Mouse (Mus musculus): ENCODE results near the gene Rhbdl1.

Gene Rhbdl1

GRCm38 (mm10) chr17:25837076-25837410 lies at the start of gene Rhbdl1:
TSS of gene Rhbdl1 (minus strand) at chr17:25837295.
- DNase-seq (ENCODE audit: low spot score): peak; percentile 69

DNA sequence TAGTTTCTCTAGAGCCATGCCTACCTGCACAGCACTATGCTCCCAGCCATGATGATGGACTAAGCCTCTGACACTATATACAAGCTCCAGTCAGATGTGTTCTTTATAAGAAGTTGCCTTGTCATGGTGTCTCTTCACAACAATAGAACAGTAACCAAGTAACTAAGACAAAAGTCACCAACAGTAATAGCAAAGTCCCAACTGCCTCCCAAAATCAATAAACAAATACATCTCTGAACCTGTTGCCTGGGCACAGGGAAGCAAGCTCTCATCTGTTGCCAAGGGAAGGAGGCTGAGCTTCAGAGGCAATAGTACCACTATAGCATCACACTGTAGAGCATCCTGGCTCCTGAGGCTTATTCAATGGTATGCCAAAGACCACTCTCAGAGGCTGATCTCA lies 49.7 kb upstream of the Rhbdl1 start:
- DNase-seq (ENCODE audit: low spot score): no peak

- DNase-seq (ENCODE audit: low spot score): no peak
Observed at GRCm38 (mm10) chr17:25885636-25886035, 48.5 kb upstream of the Rhbdl1 start.

DNA sequence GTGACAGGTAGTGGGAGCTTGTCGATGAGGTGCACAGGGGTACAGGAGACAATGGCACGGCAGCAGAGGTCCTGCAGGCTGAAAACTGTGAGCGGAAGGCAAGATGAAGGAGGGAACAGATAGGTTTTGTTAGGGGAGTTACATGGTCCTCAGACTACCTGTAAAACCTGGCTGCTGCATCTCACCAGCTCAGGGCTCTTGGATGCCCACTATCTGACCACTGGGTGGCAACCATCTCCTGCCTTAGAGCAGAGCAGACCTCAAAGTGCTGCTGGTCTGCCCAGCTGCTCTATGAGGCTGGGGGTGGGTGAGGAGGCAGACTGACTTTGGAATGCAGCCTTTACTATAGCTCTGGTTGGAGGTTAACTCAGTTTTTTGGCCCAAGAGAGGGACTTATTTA lies 46.7 kb upstream of the Rhbdl1 start:
- DNase-seq (ENCODE audit: low spot score): no peak

DNA sequence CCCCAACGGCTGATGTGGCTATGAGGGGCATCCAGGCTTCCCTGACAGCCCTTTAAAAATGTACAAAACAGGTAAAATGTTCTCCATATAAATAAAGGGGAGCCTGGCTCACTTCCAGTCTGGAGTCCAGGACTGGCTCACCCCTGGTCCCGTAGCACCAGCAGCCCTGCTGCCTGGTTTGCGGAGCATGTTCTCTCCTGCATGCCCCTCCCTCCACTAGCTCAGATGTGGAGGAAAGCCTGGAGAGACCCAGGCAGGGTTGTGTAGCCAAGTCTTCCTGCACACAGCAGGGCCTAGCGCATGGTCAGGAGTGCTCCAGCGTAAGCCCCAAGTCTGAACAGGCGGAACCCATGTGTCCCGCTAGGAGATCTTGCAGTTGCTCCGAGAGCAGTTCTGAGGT lies 46.2 kb upstream of the Rhbdl1 start:
- DNase-seq (ENCODE audit: low spot score): no peak

GRCm38 (mm10) chr17:25882306-25882705 lies 45.2 kb upstream of the Rhbdl1 start:
- no peak for DNase-seq (ENCODE audit: low spot score)

DNA sequence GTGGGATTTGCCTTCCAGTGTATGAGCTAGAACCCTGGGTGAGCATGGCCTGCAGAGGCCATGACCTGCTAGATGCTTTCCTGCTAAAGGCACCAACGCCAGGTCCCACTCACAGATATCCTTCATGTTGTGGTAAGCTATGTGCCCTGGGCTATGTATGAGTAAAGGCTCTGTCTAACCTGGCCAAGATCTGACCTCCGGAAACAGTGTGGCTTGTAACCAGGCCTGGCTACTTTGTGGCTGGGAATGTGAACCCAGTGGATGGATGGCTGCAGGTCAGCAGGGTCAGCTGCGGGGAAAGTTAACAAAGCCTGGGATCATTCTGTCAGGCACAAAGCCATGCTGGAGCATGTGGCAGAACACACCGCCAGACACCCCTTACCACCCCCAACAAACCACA lies 44.6 kb upstream of the Rhbdl1 start:
- DNase-seq (ENCODE audit: low spot score): peak; percentile 57

DNA sequence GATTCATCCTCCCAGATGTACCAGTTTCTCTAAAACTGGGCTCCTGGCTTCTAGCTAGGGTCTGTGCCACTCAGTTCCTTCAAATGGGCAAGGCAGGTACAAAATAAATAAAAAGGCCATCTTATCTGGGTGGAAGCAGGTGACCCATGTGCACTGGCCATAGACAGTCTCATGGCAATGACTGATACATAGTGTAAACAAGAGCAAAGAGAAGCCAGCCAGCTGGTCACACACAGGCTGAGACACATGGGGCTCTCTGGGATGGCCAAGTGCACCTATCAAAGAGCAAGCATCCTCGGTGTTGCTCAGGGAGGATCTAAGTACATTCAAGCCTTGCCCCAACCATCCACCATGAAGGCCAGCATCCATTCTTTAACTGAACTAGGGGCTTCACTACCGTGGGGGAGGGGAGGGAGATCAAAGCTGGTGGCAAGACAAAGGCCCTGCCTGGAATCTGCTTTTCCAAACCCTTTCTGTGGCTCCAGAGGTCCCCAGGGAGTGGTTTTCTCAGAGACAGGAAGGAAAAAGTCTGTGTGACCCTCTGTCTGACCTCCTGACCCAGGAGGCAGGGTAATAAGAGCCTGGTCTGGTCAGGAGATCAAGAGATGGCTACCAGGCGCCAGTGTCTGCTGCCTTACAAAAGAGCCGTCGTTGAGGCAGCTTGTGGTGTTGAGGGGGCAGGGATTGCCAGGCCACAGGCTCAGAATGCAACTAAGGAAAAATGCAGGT lies 44.0 kb upstream of the Rhbdl1 start:
- DNase-seq (ENCODE audit: low spot score): peak; percentile 81

- DNase-seq (ENCODE audit: low spot score): peak; percentile 77
Observed at GRCm38 (mm10) chr17:25880196-25880910, 43.3 kb upstream of the Rhbdl1 start, which contains the start of gene Wfikkn1. TSS of gene Wfikkn1 (minus strand) at chr17:25880858.

GRCm38 (mm10) chr17:25879750-25880149 lies 42.7 kb upstream of the Rhbdl1 start:
- no peak for DNase-seq (ENCODE audit: low spot score)

GRCm38 (mm10) chr17:25879261-25879660 lies 42.2 kb upstream of the Rhbdl1 start:
- no peak for DNase-seq (ENCODE audit: low spot score)

GRCm38 (mm10) chr17:25878611-25879180 lies 41.6 kb upstream of the Rhbdl1 start:
- DNase-seq (ENCODE audit: low spot score): no peak

GRCm38 (mm10) chr17:25877741-25878610 lies 40.9 kb upstream of the Rhbdl1 start:
- DNase-seq (ENCODE audit: low spot score): no peak

DNA sequence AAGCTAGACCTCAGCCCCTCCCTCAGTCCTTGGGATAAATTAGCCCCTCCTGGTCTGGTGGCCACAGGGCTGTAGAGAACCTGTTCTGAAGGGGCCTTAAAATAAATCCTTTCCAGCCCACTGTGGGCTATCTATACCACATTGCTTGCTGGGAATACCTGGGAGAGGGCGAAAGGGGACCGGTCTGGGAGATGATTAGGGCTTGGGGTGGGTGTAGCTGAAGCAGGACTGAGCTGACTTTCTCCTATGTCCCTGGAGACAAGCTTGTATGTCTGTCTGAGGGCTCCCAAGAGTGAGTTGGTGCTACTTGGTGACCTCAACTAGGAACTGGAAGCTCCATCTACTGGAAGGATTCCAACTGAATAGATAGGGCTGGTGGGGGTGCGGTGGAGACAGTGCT lies 39.9 kb upstream of the Rhbdl1 start:
- no peak for DNase-seq (ENCODE audit: low spot score)

DNA sequence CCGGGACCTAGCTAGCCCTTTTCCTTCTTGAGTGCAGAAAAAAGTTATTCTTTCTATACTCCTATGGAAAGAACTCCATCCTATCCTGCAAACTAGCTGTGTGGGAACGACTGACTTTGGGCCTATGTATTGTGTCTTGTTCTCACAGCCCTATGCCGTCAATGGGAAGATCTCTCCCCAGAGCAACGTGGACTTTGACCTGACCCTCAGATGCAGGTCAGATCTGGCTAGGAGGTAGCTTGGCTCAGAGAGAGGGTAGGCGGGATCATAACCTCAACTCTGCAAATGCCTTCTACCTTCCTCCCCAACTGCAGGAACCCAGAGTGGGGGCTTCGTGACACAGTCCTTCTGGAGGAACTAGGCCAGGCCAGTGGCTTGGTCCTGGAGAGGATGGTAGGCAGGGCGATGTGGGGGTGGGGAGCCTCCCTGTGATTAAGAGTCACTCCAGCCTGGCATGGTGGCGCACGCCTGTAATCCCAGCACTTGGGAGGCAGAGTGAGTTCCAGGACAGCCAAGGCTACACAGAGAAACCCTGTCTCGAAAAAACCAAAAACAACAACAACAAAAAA lies 39.3 kb upstream of the Rhbdl1 start:
- peak; percentile 76 for DNase-seq (ENCODE audit: low spot score)

DNA sequence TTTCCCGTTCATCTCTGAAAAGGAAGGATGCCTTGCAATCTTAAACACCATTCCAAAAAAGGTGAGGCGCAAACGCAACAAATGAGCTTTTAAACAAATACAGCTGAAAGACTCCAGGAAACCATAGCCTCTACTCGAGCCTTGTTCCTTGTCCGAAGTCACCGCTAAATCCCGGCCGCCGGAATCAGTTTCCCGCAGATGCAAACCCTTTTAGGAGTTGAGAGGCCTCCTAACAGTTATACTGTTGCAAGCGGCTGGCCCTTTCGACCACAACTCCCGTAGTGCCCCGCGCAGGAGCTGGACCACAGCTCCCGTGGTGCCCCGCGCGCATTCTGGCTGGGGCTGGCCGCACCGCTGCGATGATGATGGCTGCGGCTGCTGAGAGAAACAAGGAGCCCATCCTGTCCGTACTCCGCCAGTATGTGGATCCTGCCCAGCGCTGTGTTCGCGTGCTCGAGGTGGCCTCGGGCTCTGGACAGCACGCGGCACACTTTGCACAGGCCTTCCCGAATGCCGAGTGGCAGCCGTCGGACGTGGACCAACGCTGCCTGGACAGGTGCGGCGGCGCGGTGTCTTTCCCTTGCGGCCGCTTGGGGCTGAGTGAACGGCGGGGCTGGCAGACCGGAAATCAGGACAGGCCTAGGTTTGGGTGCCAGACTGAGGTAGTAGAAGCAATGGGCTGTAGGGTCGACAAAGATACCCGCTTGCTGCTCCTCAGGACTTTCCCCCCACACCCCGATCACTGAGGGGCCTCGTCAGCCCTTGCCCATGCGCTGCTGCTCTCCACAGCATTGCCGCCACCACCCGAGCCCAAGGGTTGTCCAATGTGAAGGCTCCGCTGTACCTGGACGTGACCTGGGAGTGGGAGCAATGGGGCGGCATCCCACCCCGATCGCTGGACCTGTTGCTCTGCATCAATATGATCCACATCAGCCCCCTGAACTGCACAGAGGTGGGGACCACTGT lies 38.4 kb upstream of the Rhbdl1 start:
- peak; percentile 92 for DNase-seq (ENCODE audit: low spot score)

GRCm38 (mm10) chr17:25874721-25875170 lies 37.7 kb upstream of the Rhbdl1 start, which contains the start of gene Mettl26:
TSS of gene Mettl26 (plus strand) at chr17:25875074.
- DNase-seq (ENCODE audit: low spot score): peak; percentile 94

DNA sequence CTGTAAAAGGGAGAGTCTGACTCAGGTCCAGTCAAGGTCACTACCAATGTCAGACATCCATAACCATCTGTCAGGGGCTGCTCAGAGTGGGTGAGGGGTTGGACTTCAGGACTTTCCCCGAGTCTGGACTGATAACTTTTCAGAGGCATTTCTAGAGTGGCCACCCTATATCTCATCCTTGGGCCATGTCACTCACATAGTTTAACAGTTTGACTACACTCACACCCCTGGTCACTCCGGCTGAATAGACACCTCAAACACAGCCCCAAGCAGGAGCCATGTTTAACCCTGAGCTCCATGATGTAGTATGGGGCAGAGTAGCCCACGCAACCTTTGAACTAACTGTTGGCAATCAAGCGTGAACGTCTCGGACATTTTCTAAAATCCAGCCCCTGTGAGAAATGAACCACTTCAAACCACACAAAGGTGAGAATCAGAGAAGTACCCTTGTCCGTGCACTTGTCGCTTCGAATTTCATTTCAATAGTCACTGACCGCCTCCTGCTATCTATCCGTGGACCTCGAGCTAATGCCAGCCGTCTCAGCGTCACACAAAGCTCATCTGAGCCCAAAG lies 37.1 kb upstream of the Rhbdl1 start:
- DNase-seq (ENCODE audit: low spot score): no peak

GRCm38 (mm10) chr17:25873405-25874147 lies 36.5 kb upstream of the Rhbdl1 start:
- no peak for DNase-seq (ENCODE audit: low spot score)
